Mouse (Mus musculus) midbrain, embryonic 14.5 days (tissue): ENCODE measurements around the gene Tcp10a. TPM values are rescaled to one million over a fixed set of nuclear protein-coding genes. Genes with fewer than 3 reads are reported as not detected.

Experiments used
- polyA plus RNA-seq: library from polyadenylated mRNA; unstranded; fragments of >200 nt; fragmentation: Nextera tagmentation; extraction: Ambion mirVana; gene quantifications from 2 replicates; pipeline ENCODE4 v1.2.1, GENCODE M21; 2014

Gene Tcp10a
- polyA plus RNA-seq, 1 experiment from 2014 or later: not detected

Other genes with a start within 250 kb of the Tcp10a start
- gene Rps6ka2, start 154.5 kb upstream of the Tcp10a start, polyA plus RNA-seq: 17.3 and 22.7 TPM in 2 replicates
- gene Ttll2, start 28.1 kb downstream of the Tcp10a start, polyA plus RNA-seq: not detected in 2 replicates
- gene Gm49630, start 47.3 kb downstream of the Tcp10a start, polyA plus RNA-seq: not detected in 2 replicates
- gene Unc93a2, start 60.8 kb downstream of the Tcp10a start, polyA plus RNA-seq: not detected in 2 replicates